Mouse (Mus musculus): ENCODE data around the gene Ptafr. TPM values are rescaled to one million over a fixed set of nuclear protein-coding genes. Genes with fewer than 3 reads are reported as not detected.
"Not testable (repeated sequence)": the region's sequence is repeated elsewhere in the genome, so short reads cannot be mapped to it uniquely, and the experiment has no call there.

Ptafr gene
- polyA plus RNA-seq, 1 experiment from 2014 or later = 1.2 TPM

DNA sequence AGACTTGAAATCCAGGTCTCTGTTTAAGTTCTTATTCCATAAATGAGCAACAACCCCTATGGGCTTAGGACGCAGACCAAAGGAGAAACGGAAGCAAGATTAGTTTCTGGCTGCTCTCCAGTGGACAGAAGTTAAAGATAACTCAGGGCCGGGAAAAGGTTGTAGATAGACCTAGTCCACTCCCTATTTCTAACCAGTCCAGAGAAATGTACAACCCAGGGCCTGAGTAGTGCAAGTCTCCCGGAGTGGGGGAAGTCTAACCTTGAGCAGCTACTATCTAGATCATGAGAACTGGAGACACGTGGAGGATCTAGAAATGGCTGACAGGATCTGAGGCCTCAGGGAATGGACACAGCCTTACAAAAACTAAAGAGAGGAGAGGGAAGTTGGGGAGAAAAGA, 31.4 kb upstream of the Ptafr start:
- Histone ChIP-seq H3K27ac (peak overlapping the region; percentile 95), H3K36me3 (peaks cover 18% of the 10 kb centered on the region), H3K4me3 (peak overlapping the region; percentile 66), H3K9ac (peak overlapping the region; percentile 73), H3K4me1 (peaks cover 41% of the 10 kb centered on the region), H3K4me2 (peak overlapping the region; percentile 72), H3K9me3 (no peaks in the 10 kb centered on the region), H3K27me3 (no peaks in the 10 kb centered on the region)
- WGBS = 1% methylated on average over 5 of the region's 5 CpGs
- ATAC-seq (ENCODE audit: borderline replicate concordance, extremely low read depth, low FRiP score, low TSS enrichment) = no peak; the same call in 1 of the 2 replicates

DNA sequence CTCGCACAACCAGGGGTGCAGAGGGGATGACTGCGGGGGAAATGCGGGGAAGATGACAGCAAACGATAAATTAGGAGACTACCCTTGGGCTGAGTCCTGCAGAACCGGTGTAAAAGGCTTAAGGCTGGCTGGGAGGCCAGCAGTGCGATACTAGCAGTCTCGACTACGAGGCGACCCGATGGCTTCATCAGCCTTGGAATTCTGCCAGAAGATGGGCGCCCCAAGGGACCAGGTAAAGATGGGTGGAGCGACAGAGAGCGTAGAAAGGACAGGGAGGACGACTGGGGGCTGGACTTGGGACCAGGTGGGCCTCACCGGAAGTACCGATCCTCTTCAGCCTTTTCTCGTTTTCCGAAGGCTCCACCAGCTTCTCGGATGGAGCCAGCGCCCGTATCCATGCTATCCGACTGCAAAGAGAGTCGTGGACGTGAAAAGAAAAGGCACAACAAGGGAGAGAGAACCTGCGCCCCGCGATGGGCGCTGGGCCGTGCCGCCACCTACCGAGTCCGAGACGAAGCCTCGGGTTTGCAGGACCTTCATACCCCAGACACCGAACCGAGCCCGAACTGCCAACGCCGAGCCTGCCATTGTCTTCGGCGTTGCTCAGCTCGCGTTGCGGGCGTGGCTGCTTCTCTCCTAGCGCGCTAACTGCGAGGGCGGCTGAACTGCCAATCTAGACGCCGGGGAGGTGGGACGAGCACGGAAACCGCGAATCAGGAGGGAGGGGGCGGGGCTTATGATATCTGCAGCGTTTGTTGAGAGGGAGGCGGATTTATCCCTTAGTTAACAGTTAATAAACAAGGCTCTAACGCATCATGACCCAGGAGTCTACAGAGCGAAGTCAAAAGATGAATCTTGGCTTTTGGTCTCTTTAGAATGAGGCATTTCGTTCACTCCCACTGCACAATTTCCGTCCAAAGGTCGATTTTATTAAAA, 30.6 kb upstream of the Ptafr start, which contains the start of gene Atpif1:
Atpif1 (minus strand) TSS at position 679 of the 936 bp plus-strand sequence.
- under 1% methylated on average over 63 of the region's 63 CpGs for WGBS
- Histone ChIP-seq H3K36me3 (peaks cover 23% of the 10 kb centered on the region), H3K27me3 (no peaks in the 10 kb centered on the region), H3K9ac (peak within 1 kb of the TSS; percentile 73), H3K4me1 (peaks cover 44% of the 10 kb centered on the region), H3K9me3 (no peaks in the 10 kb centered on the region), H3K4me3 (peak within 1 kb of the TSS; percentile 66), H3K27ac (peak within 1 kb of the TSS; percentile 95), H3K4me2 (peak within 1 kb of the TSS; percentile 72)
- ATAC-seq (ENCODE audit: borderline replicate concordance, extremely low read depth, low FRiP score, low TSS enrichment) = peak; percentile 85

DNA sequence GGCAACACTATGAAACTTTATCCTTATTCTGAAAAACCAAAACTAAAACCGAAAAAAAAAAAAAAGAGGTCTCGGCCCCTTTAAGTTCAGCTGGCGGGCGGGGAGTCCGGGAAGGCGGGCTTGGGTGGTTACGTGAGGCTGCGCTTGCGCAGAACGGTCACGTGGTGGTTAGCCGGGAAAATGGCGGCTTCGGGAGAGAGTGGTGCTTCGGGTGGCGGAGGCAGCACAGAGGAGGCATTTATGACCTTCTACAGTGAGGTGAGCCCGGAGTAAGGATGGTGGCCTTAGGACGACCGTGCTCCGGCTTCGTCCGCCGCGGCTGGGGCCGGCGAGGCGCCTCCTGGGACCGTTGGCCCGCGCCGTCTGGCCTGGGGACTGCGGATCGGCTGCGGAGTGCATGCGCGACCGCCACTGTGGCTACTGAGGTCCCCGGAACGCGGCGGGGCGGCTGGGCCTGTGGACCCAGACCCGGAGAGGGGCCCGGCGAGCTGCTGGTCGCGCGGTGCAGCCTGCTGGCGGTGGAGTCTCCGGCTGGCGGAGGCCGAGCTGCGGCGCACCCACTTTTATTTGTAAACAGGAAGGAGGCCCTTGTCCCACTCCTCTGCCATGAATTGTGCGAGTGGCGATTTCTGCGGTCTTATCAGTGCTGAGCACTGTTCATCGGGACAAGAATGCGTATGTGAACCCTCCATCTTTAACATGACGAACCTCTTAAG, 28.3 kb upstream of the Ptafr start, which contains the start of gene Dnajc8:
Dnajc8 (plus strand) TSS at position 145 of the 716 bp plus-strand sequence.
- peaks cover 44% of the 10 kb centered on the region for H3K4me1 ChIP-seq
- peak; percentile 81 for ATAC-seq (ENCODE audit: borderline replicate concordance, extremely low read depth, low FRiP score, low TSS enrichment)
- H3K36me3 ChIP-seq = peaks cover 30% of the 10 kb centered on the region
- under 1% methylated on average over 59 of the region's 60 CpGs for WGBS
- H3K27ac ChIP-seq = peak within 1 kb of the TSS; percentile 66
- peak within 1 kb of the TSS; percentile 70 for H3K4me2 ChIP-seq
- no peaks in the 10 kb centered on the region for H3K9me3 ChIP-seq
- H3K9ac ChIP-seq = peak within 1 kb of the TSS; percentile 82
- no peaks in the 10 kb centered on the region for H3K27me3 ChIP-seq
- peak within 1 kb of the TSS; percentile 66 for H3K4me3 ChIP-seq

DNA sequence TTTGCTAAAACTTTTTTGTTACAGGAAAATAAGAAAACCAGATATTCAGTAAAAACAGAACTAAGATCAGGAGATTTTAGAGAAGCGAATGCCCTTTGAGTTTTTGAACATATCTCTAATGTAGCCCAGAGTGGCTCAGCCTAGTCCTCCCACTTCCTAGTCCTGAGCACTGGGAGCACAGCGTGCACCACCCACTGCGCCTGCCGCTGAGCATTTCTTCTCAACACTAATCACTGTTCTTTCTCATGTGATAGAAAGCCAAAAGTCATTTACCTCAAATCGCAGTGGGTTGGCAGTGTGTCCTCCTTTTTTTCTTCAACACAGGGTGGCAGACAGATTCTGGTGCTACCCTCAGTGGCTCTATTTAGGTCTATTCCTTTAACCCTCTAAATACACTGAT, 24.4 kb upstream of the Ptafr start:
- H3K9me3 ChIP-seq = no peaks in the 10 kb centered on the region
- 94% methylated on average over 5 of the region's 5 CpGs for WGBS
- no peak overlapping the region for H3K4me2 ChIP-seq
- no peak overlapping the region for H3K4me3 ChIP-seq
- peaks cover 24% of the 10 kb centered on the region for H3K4me1 ChIP-seq
- no peaks in the 10 kb centered on the region for H3K27me3 ChIP-seq
- H3K27ac ChIP-seq = no peak overlapping the region
- no peak for ATAC-seq (ENCODE audit: borderline replicate concordance, extremely low read depth, low FRiP score, low TSS enrichment)
- peaks cover 61% of the 10 kb centered on the region for H3K36me3 ChIP-seq
- H3K9ac ChIP-seq = no peak overlapping the region

DNA sequence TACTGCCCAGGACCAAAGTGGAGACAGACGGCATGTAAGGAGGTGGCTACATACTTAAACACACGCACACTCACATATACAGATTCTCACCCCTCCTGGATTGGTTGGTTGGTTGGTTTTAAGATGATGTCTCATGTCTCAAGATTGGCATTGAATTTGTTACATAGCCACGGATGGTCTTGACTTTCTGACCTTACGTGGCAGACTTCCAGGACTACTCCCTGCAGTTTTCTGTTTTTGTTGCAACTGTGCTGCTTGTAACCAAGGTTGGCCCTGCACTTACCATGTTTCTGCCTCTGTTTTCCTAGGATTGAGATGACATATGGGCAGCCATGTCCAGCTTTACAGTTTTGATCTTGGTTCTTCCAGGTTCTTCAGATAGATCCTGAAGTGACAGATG, 22.5 kb upstream of the Ptafr start:
- Histone ChIP-seq H3K9me3 (no peaks in the 10 kb centered on the region), H3K27ac (no peak overlapping the region), H3K36me3 (peaks cover 77% of the 10 kb centered on the region), H3K9ac (no peak overlapping the region), H3K4me2 (no peak overlapping the region), H3K4me3 (no peak overlapping the region), H3K27me3 (no peaks in the 10 kb centered on the region), H3K4me1 (peaks cover 15% of the 10 kb centered on the region)
- WGBS = 77% methylated on average over 4 of the region's 4 CpGs
- ATAC-seq (ENCODE audit: borderline replicate concordance, extremely low read depth, low FRiP score, low TSS enrichment) = no peak

DNA sequence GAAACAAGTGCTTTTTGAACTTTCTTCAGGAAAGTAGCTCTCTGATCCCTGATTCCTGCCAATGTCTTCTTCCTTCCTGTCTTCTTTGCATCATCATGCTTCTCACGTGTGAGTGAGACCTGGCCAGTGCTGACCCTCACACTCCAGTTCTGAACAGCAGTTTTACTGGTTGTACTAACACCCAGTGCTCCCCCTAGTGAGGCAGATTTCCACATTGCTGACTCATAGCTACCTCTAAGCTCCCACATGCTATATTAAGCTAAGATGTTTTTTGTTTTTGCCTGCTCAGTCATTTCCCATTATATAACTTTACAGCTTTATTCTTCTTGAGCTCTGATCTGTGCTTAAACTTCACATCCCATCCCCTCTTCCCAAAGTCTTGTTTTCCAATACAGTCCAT, 21.1 kb upstream of the Ptafr start:
- no peak for ATAC-seq (ENCODE audit: borderline replicate concordance, extremely low read depth, low FRiP score, low TSS enrichment)
- no peak overlapping the region for H3K9ac ChIP-seq
- H3K9me3 ChIP-seq = no peaks in the 10 kb centered on the region
- H3K27me3 ChIP-seq = no peaks in the 10 kb centered on the region
- H3K4me3 ChIP-seq = no peak overlapping the region
- WGBS = 56% methylated on average over 1 of the region's 1 CpGs
- no peak overlapping the region for H3K27ac ChIP-seq
- peaks cover 1% of the 10 kb centered on the region; the same call in 1 of the 2 replicates for H3K4me1 ChIP-seq
- peaks cover 87% of the 10 kb centered on the region for H3K36me3 ChIP-seq
- no peak overlapping the region for H3K4me2 ChIP-seq

DNA sequence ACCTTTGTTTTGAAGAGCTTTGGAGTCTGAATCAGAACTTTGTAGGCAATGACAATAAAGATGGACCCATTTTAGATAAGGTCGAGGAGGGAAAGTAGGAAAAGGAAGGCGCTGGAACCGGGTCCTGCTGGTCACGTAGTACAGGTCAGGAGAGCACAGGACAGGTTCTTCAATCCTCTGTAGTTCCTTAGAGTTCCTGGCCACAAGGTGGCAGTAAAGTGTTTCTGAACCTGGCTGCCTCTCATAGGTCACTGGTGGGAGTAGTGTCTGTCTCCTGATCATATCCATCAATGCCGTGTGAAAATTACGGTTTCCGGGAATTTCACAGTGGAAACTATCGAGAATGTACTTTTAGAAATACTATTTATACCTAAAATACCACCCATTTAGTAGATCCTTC, 18.0 kb upstream of the Ptafr start:
- Histone ChIP-seq H3K9ac (no peak overlapping the region), H3K4me2 (no peak overlapping the region), H3K27ac (no peak overlapping the region), H3K27me3 (no peaks in the 10 kb centered on the region), H3K4me3 (no peak overlapping the region), H3K4me1 (no peaks in the 10 kb centered on the region), H3K36me3 (peaks cover 93% of the 10 kb centered on the region), H3K9me3 (no peaks in the 10 kb centered on the region)
- WGBS = 22% methylated on average over 8 of the region's 8 CpGs
- ATAC-seq (ENCODE audit: borderline replicate concordance, extremely low read depth, low FRiP score, low TSS enrichment) = no peak

DNA sequence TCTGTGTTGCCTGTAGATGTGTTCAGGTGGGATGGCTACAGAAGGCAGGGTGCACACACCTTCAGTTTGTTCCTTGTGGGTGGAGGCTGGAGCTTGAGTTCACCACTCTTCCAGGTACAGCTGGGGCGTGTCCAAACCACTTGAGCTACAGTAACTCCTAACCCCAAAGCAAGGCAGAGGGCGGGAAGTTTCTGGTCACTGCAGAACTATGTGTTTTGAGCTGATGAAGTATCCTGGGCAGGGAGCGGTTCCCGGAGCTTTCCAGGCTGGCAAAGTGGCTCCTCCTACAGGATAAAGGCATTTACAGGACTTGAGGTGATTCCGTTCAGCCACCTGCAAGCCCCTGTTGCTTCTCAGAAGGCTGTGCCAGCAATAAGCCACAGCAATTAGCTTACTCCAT, 9.6 kb upstream of the Ptafr start:
- Histone ChIP-seq H3K9ac (no peak overlapping the region), H3K36me3 (peaks cover 49% of the 10 kb centered on the region), H3K27ac (0 out of 2 replicates have a peak overlapping the region, but pooled peaks have one; percentile 15), H3K4me3 (no peak overlapping the region), H3K27me3 (no peaks in the 10 kb centered on the region), H3K4me1 (no peaks in the 10 kb centered on the region), H3K4me2 (no peak overlapping the region), H3K9me3 (no peaks in the 10 kb centered on the region)
- 62% methylated on average over 5 of the region's 5 CpGs for WGBS
- 0 out of 2 replicates have a peak, but pooled peaks have one; percentile 35 for ATAC-seq (ENCODE audit: borderline replicate concordance, extremely low read depth, low FRiP score, low TSS enrichment)

DNA sequence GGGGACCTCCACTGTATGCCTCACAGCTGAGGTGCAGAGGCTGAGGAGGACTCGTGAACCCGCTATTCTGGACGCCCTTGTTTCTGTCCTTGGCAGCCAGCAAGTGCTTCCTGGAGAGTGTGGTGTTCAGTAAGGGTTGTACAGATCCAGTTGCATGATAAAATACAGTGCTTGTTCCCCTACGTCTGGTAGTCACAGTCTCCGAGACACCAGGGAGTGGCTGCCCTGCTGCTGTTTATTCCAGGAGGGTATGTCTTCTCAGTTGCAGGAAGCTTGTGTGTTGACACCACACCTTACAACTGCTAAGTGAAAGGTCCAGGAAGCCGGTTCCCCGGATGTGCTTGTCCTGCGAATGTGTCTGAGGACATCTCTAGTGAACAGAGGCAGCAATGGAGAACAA, 9.2 kb upstream of the Ptafr start:
- no peaks in the 10 kb centered on the region for H3K9me3 ChIP-seq
- peaks cover 44% of the 10 kb centered on the region for H3K36me3 ChIP-seq
- no peaks in the 10 kb centered on the region for H3K27me3 ChIP-seq
- no peak overlapping the region for H3K4me2 ChIP-seq
- H3K27ac ChIP-seq = 0 out of 2 replicates have a peak overlapping the region, but pooled peaks have one; percentile 15
- WGBS = 60% methylated on average over 8 of the region's 8 CpGs
- no peak overlapping the region for H3K9ac ChIP-seq
- H3K4me3 ChIP-seq = no peak overlapping the region
- H3K4me1 ChIP-seq = no peaks in the 10 kb centered on the region
- no peak for ATAC-seq (ENCODE audit: borderline replicate concordance, extremely low read depth, low FRiP score, low TSS enrichment)

DNA sequence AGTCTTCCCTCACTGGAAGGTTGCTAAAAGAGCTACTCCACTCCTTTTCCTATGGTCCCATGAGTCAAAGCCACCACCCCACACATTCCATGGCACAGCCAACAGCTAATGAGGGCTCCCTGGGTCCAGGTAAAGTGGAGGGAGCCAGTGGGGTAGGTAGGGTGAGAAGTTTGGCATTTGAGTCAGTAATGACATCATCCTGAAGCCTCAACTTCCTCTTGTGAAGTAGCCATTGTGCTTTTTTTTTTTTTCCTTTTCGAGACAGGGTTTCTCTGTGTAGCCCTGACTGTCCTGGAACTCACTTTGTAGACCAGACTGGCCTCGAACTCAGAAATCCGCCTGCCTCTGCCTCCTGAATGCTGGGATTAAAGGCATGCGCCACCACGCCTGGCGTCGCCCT, 8.3 kb upstream of the Ptafr start:
- H3K36me3 ChIP-seq = peaks cover 36% of the 10 kb centered on the region
- not testable (repeated sequence) for H3K27ac ChIP-seq; ATAC-seq (ENCODE audit: borderline replicate concordance, extremely low read depth, low FRiP score, low TSS enrichment); H3K4me3 ChIP-seq; H3K4me2 ChIP-seq; H3K27me3 ChIP-seq; H3K4me1 ChIP-seq; H3K9me3 ChIP-seq; H3K9ac ChIP-seq
- 91% methylated on average over 7 of the region's 7 CpGs for WGBS

DNA sequence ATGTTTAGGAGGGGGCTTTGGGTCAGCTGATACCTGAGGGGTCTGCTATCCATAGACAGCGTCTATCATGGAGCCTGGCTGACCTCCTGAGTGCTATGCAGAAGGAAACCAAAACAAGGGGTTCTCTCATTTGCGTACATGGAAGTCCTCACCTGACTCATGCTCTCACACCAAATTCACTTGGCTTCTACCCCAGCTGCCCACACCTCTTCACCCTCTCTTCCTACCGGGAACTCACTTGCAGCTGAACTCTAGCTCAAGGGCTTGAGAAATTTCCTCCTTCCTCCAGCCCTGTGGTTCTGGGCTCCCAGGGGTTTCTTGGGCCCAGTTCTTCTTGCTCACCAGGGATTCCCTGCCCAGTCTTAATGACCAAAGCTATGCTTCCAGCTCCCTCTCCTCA, 606 bp upstream of the Ptafr start:
- Histone ChIP-seq H3K4me1 (peaks cover 17% of the 10 kb centered on the region; the same call in 1 of the 2 replicates), H3K4me2 (no peak overlapping the region), H3K36me3 (no peaks in the 10 kb centered on the region), H3K4me3 (no peak overlapping the region), H3K9ac (no peak overlapping the region), H3K27ac (no peak overlapping the region), H3K27me3 (no peaks in the 10 kb centered on the region), H3K9me3 (no peaks in the 10 kb centered on the region)
- WGBS = 72% methylated on average over 3 of the region's 3 CpGs
- no peak for ATAC-seq (ENCODE audit: borderline replicate concordance, extremely low read depth, low FRiP score, low TSS enrichment)

Measured in lung, embryonic 15.5 days (tissue).